Mouse (Mus musculus): ENCODE data around the gene Gnb1. TPM values are rescaled to one million over a fixed set of nuclear protein-coding genes. Genes with fewer than 3 reads are reported as not detected.

The Gnb1 gene
- polyA plus RNA-seq, 1 experiment = 541 TPM

DNA sequence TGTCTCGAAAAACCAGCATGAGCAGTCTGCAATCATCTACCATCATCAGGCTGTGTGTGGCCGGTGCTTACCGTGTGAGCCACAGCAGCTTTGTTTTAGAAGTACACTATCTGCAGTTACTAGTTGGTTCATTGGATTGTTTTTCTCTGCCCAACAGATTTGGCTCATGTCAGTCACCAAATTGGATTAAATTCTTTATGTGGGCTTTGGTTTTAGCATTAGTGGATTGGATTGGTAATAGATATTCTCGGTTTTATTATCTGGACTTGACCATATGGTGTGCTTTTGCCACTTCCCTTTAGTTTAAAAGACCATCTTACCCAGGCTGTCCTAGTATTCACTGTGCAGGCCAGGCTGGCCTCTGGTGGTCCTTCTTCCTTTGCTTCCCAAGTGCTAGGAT is 3.7 kb downstream of the Gnb1 start:
- H3K9me3 ChIP-seq (replicated peaks; ENCODE audit: control insufficient read depth, insufficient read depth, low read length, poor library complexity, severe bottlenecking) = no peaks in the 10 kb centered on the region
- no peaks in the 10 kb centered on the region for H3K27me3 ChIP-seq (ENCODE audit: control insufficient read depth, insufficient read depth, low read length, poor library complexity, severe bottlenecking)
- H3K4me3 ChIP-seq (ENCODE audit: low read depth, low read length) = no peak overlapping the region
- H3K9ac ChIP-seq (ENCODE audit: low read depth, poor library complexity, severe bottlenecking) = no peak overlapping the region
- H3K4me1 ChIP-seq (ENCODE audit: control insufficient read depth, insufficient read depth, low read length) = no peaks in the 10 kb centered on the region
- TF ChIP-seq EP300 (IDR thresholded peaks at IDR 0.05; ENCODE audit: insufficient read depth, low read depth, low read length) = no peak
- TF ChIP-seq POLR2A (IDR thresholded peaks at IDR 0.05; ENCODE audit: insufficient read depth, low read length) = no peak
- TF ChIP-seq CTCF (IDR thresholded peaks at IDR 0.05; ENCODE audit: low read depth, low read length) = no peak
- no peak overlapping the region for H3K27ac ChIP-seq (ENCODE audit: insufficient read depth, low read length)
- H3K36me3 ChIP-seq (ENCODE audit: control insufficient read depth, insufficient read depth, low read length, poor library complexity, severe bottlenecking) = no peaks in the 10 kb centered on the region; the same call in 1 of the 2 replicates

DNA sequence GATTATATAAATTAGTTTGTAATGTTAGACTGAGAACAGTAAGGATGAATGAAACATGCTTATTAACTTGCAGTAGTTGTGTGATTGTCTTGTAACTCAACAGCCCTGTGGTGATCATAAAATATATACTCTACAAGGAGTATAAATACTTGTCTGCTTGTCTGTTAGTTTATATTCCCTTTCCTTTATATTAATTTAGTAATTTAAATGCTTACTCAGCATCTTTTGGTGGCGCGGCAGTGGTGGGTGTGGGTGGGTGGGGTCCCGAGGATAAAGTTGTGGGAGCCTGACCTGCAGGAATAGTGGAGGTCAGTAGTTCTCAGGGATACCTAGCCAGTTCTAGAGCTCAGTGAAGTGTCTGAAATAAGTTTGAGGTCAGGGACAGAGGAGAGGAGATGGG is 6.8 kb downstream of the Gnb1 start:
- no peaks in the 10 kb centered on the region; the same call in 1 of the 2 replicates for H3K36me3 ChIP-seq (ENCODE audit: control insufficient read depth, insufficient read depth, low read length, poor library complexity, severe bottlenecking)
- no peaks in the 10 kb centered on the region for H3K9me3 ChIP-seq (replicated peaks; ENCODE audit: control insufficient read depth, insufficient read depth, low read length, poor library complexity, severe bottlenecking)
- no peaks in the 10 kb centered on the region for H3K4me1 ChIP-seq (ENCODE audit: control insufficient read depth, insufficient read depth, low read length)
- H3K4me3 ChIP-seq (ENCODE audit: low read depth, low read length) = no peak overlapping the region
- no peak overlapping the region for H3K9ac ChIP-seq (ENCODE audit: low read depth, poor library complexity, severe bottlenecking)
- no peak for TF ChIP-seq EP300 (IDR thresholded peaks at IDR 0.05; ENCODE audit: insufficient read depth, low read depth, low read length)
- no peak for TF ChIP-seq POLR2A (IDR thresholded peaks at IDR 0.05; ENCODE audit: insufficient read depth, low read length)
- TF ChIP-seq CTCF (IDR thresholded peaks at IDR 0.05; ENCODE audit: low read depth, low read length) = no peak
- no peaks in the 10 kb centered on the region for H3K27me3 ChIP-seq (ENCODE audit: control insufficient read depth, insufficient read depth, low read length, poor library complexity, severe bottlenecking)
- H3K27ac ChIP-seq (ENCODE audit: insufficient read depth, low read length) = no peak overlapping the region

DNA sequence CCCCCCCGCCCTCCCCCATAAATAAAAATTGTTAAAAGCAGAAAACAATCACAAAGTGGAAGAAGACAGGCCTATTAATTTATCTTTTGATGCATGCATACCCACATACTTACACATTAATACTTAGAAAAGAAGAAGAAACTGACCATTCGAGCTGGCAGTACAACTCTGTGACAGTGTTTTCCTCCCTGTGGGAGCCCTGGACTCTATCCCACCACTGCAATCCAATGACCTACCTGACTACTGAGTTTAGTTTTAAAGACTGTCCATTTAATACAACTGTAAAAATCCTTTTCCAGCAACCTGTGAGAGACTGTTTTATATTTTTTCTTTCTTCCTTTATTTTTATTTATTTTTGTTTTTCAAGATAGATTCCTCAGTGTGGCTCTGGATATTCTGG is 10.0 kb downstream of the Gnb1 start:
- no peaks in the 10 kb centered on the region for H3K9me3 ChIP-seq (replicated peaks; ENCODE audit: control insufficient read depth, insufficient read depth, low read length, poor library complexity, severe bottlenecking)
- H3K36me3 ChIP-seq (ENCODE audit: control insufficient read depth, insufficient read depth, low read length, poor library complexity, severe bottlenecking) = no peaks in the 10 kb centered on the region
- H3K9ac ChIP-seq (ENCODE audit: low read depth, poor library complexity, severe bottlenecking) = no peak overlapping the region
- no peaks in the 10 kb centered on the region for H3K27me3 ChIP-seq (ENCODE audit: control insufficient read depth, insufficient read depth, low read length, poor library complexity, severe bottlenecking)
- no peak overlapping the region for H3K27ac ChIP-seq (ENCODE audit: insufficient read depth, low read length)
- TF ChIP-seq POLR2A (IDR thresholded peaks at IDR 0.05; ENCODE audit: insufficient read depth, low read length) (no peak), CTCF (IDR thresholded peaks at IDR 0.05; ENCODE audit: low read depth, low read length) (no peak), EP300 (IDR thresholded peaks at IDR 0.05; ENCODE audit: insufficient read depth, low read depth, low read length) (no peak)
- peaks cover 2% of the 10 kb centered on the region for H3K4me1 ChIP-seq (ENCODE audit: control insufficient read depth, insufficient read depth, low read length)
- H3K4me3 ChIP-seq (ENCODE audit: low read depth, low read length) = no peak overlapping the region

GRCm38 (mm10) chr4:155505067-155505466 is 13.9 kb downstream of the Gnb1 start:
- Histone ChIP-seq H3K27ac (ENCODE audit: insufficient read depth, low read length) (no peak overlapping the region), H3K4me3 (ENCODE audit: low read depth, low read length) (no peak overlapping the region), H3K4me1 (ENCODE audit: control insufficient read depth, insufficient read depth, low read length) (peaks cover 2% of the 10 kb centered on the region), H3K9me3 (replicated peaks; ENCODE audit: control insufficient read depth, insufficient read depth, low read length, poor library complexity, severe bottlenecking) (no peaks in the 10 kb centered on the region), H3K27me3 (ENCODE audit: control insufficient read depth, insufficient read depth, low read length, poor library complexity, severe bottlenecking) (no peaks in the 10 kb centered on the region), H3K36me3 (ENCODE audit: control insufficient read depth, insufficient read depth, low read length, poor library complexity, severe bottlenecking) (no peaks in the 10 kb centered on the region), H3K9ac (ENCODE audit: low read depth, poor library complexity, severe bottlenecking) (no peak overlapping the region; the same call in 1 of the 2 replicates)
- TF ChIP-seq POLR2A (IDR thresholded peaks at IDR 0.05; ENCODE audit: insufficient read depth, low read length) (no peak), EP300 (IDR thresholded peaks at IDR 0.05; ENCODE audit: insufficient read depth, low read depth, low read length) (no peak), CTCF (IDR thresholded peaks at IDR 0.05; ENCODE audit: low read depth, low read length) (no peak)

- H3K36me3 ChIP-seq (ENCODE audit: control insufficient read depth, insufficient read depth, low read length, poor library complexity, severe bottlenecking) = no peaks in the 10 kb centered on the region
These were observed 14.6 kb downstream of the Gnb1 start for GRCm38 (mm10) chr4:155505671-155506295.

GRCm38 (mm10) chr4:155508614-155509013 is 17.5 kb downstream of the Gnb1 start:
- Histone ChIP-seq H3K9ac (ENCODE audit: low read depth, poor library complexity, severe bottlenecking) (no peak overlapping the region), H3K27ac (ENCODE audit: insufficient read depth, low read length) (no peak overlapping the region), H3K27me3 (ENCODE audit: control insufficient read depth, insufficient read depth, low read length, poor library complexity, severe bottlenecking) (no peaks in the 10 kb centered on the region), H3K9me3 (replicated peaks; ENCODE audit: control insufficient read depth, insufficient read depth, low read length, poor library complexity, severe bottlenecking) (no peaks in the 10 kb centered on the region), H3K4me3 (ENCODE audit: low read depth, low read length) (no peak overlapping the region), H3K4me1 (ENCODE audit: control insufficient read depth, insufficient read depth, low read length) (peaks cover 2% of the 10 kb centered on the region), H3K36me3 (ENCODE audit: control insufficient read depth, insufficient read depth, low read length, poor library complexity, severe bottlenecking) (no peaks in the 10 kb centered on the region)
- TF ChIP-seq CTCF (IDR thresholded peaks at IDR 0.05; ENCODE audit: low read depth, low read length) (no peak), EP300 (IDR thresholded peaks at IDR 0.05; ENCODE audit: insufficient read depth, low read depth, low read length) (no peak), POLR2A (IDR thresholded peaks at IDR 0.05; ENCODE audit: insufficient read depth, low read length) (no peak)

More at GRCm38 (mm10) chr4:155505671-155506295, 14.6 kb downstream of the Gnb1 start:
- Histone ChIP-seq H3K4me1 (ENCODE audit: control insufficient read depth, insufficient read depth, low read length) (peaks cover 2% of the 10 kb centered on the region), H3K9ac (ENCODE audit: low read depth, poor library complexity, severe bottlenecking) (no peak overlapping the region), H3K4me3 (ENCODE audit: low read depth, low read length) (no peak overlapping the region), H3K9me3 (replicated peaks; ENCODE audit: control insufficient read depth, insufficient read depth, low read length, poor library complexity, severe bottlenecking) (no peaks in the 10 kb centered on the region), H3K27me3 (ENCODE audit: control insufficient read depth, insufficient read depth, low read length, poor library complexity, severe bottlenecking) (no peaks in the 10 kb centered on the region), H3K27ac (ENCODE audit: insufficient read depth, low read length) (no peak overlapping the region)
- TF ChIP-seq CTCF (IDR thresholded peaks at IDR 0.05; ENCODE audit: low read depth, low read length) = no peak
- TF ChIP-seq POLR2A (IDR thresholded peaks at IDR 0.05; ENCODE audit: insufficient read depth, low read length) = no peak
- TF ChIP-seq EP300 (IDR thresholded peaks at IDR 0.05; ENCODE audit: insufficient read depth, low read depth, low read length) = no peak
